Mouse (Mus musculus) right cerebral cortex, adult 2 months (tissue): ENCODE measurements around the gene Abhd13.

Source experiments
- DNase-seq, 2 experiments: peaks; one replicate each; pipeline ENCODE4 v3.0.0; 2021 to 2022; ENCODE audit warnings: low spot score in 2 of 2

The Abhd13 gene

GRCm38 (mm10) chr8:10016252-10016651 lies 38.7 kb downstream of the Abhd13 start:
- DNase-seq, result peak in 1 of 2 experiments; percentile 30

- peak in 1 of 2 experiments; percentile 46 for DNase-seq
Observed at GRCm38 (mm10) chr8:10017231-10017630, 39.7 kb downstream of the Abhd13 start.

- no peak for DNase-seq
Observed at GRCm38 (mm10) chr8:10030320-10031060, 53.0 kb downstream of the Abhd13 start.

GRCm38 (mm10) chr8:10031177-10031576 lies 53.7 kb downstream of the Abhd13 start:
- no peak for DNase-seq

GRCm38 (mm10) chr8:10040866-10041265 lies 63.4 kb downstream of the Abhd13 start:
- DNase-seq, result no peak
